15 mouse cellular contexts compared by ENCODE assay signal in the genomic region with DNA sequence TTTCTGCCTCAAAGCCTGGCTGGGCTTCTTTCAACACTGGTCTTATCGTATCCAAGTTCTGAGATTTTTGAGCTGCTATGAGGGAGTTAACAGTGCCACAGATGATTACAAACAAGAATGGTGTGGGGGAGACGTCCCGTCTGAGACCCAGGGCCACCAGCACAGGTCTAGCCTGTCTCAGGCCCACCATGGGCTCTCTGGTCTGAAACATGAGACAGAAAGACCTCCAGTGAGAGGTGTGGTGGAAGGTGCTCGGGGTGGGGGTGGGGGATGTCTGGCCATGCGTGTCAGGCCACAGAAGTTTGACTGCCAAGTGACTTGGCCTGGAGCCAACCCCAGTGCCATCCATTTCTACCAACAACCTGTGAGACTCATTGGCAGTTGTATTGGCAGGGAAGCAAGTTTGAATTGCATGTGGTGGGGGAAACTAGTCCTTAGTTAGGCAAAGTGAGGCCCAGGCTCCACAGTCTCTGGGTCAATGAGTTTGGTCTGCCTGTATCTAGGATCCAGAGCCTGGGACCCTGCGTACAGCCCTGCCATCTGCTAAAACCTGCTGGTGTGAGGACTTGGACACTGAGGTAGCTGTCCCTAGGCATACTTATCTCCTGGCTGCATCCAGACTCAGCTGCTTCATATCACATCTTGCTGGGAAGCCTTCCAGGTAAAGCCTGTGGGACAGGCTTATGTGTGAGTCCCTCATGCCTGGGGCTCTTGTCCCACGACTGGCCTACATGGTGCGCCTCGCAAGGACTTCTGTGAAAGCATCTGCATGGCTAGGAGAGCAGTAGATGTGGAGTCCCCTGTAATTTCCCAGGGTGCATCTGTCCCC. TPM values are rescaled to one million over a fixed set of nuclear protein-coding genes. Genes with fewer than 3 reads are reported as not detected.
DNase-seq lines count a peak whose midpoint lies in the region; ATAC-seq and TF ChIP-seq lines count a peak whose summit lies in the region.
"Had no signal": no experiment of that assay in that cellular context is flagged by ENCODE, and none has a peak within 500 bp of the region (broad histone marks: within the 10 kb centered on the region; RNA-seq: fewer than 3 reads in every experiment).

No protein-coding gene starts in this region.

- H3K4me1 ChIP-seq in forebrain, embryonic 14.5 days (ENCODE audit: control insufficient read depth, insufficient read depth, low read length), result peaks cover 5% of the 10 kb centered on the region; the same call in 1 of the 2 replicates
- H3K4me1 ChIP-seq in forebrain, embryonic 15.5 days, result peaks cover 8% of the 10 kb centered on the region; the same call in 1 of the 2 replicates
- H3K4me1 ChIP-seq in midbrain, postnatal 0 days (ENCODE audit: insufficient read depth, low read length), result no peaks in the 10 kb centered on the region
- peaks cover 15% of the 10 kb centered on the region for H3K4me1 ChIP-seq in midbrain, embryonic 10.5 days
- H3K4me1 ChIP-seq: liver, embryonic 15.5 days; neural tube, embryonic 12.5 days had no signal

- no peak overlapping the region for H3K4me3 ChIP-seq in forebrain, embryonic 14.5 days (ENCODE audit: low read depth, low read length)
- H3K4me3 ChIP-seq in forebrain, embryonic 15.5 days, result no peak overlapping the region
- no peak overlapping the region for H3K4me3 ChIP-seq in midbrain, postnatal 0 days (ENCODE audit: low read depth, low read length)
- no peak overlapping the region for H3K4me3 ChIP-seq in midbrain, embryonic 10.5 days
- H3K4me3 ChIP-seq: left cerebral cortex, adult 2 months; liver, embryonic 15.5 days; megakaryocyte, embryonic 14.5 days; neural tube, embryonic 12.5 days had no signal

- H3K27me3 ChIP-seq in forebrain, embryonic 14.5 days (replicated peaks; ENCODE audit: control insufficient read depth, insufficient read depth, low read length), result no peaks in the 10 kb centered on the region
- no peaks in the 10 kb centered on the region for H3K27me3 ChIP-seq in forebrain, embryonic 15.5 days
- no peaks in the 10 kb centered on the region for H3K27me3 ChIP-seq in midbrain, postnatal 0 days (ENCODE audit: insufficient read depth, low read length)
- no peaks in the 10 kb centered on the region for H3K27me3 ChIP-seq in midbrain, embryonic 10.5 days (ENCODE audit: low read depth, poor library complexity, severe bottlenecking)
- H3K27me3 ChIP-seq: CH12.LX; liver, embryonic 15.5 days; neural tube, embryonic 12.5 days had no signal

- H3K9ac ChIP-seq in forebrain, embryonic 14.5 days (ENCODE audit: low read length), result no peak overlapping the region
- no peak overlapping the region for H3K9ac ChIP-seq in forebrain, embryonic 15.5 days (replicated peaks)
- H3K9ac ChIP-seq in midbrain, postnatal 0 days (replicated peaks; ENCODE audit: low read length, poor library complexity, severe bottlenecking), result no peak overlapping the region
- H3K9ac ChIP-seq: liver, embryonic 15.5 days; neural tube, embryonic 12.5 days had no signal

- no peak for TF ChIP-seq CTCF in midbrain, postnatal 0 days (IDR thresholded peaks at IDR 0.05)

- peaks cover 30% of the 10 kb centered on the region; the same call in 1 of the 2 replicates for H3K36me3 ChIP-seq in forebrain, embryonic 14.5 days (ENCODE audit: control insufficient read depth, insufficient read depth, low read length)
- H3K36me3 ChIP-seq in forebrain, embryonic 15.5 days, result peaks cover 5% of the 10 kb centered on the region; the same call in 1 of the 2 replicates
- H3K36me3 ChIP-seq in midbrain, postnatal 0 days (ENCODE audit: insufficient read depth, low read length), result 0 out of 2 replicates have a peak, but pooled peaks cover 9% of the 10 kb centered on the region
- peaks cover 16% of the 10 kb centered on the region for H3K36me3 ChIP-seq in midbrain, embryonic 10.5 days
- H3K36me3 ChIP-seq: liver, embryonic 15.5 days had no signal

- WGBS in forebrain, embryonic 14.5 days, result 82% methylated on average over 9 of the region's 9 CpGs
- 75% methylated on average over 9 of the region's 9 CpGs for WGBS in forebrain, embryonic 15.5 days
- WGBS in midbrain, postnatal 0 days, result 75% methylated on average over 9 of the region's 9 CpGs
- WGBS in midbrain, embryonic 10.5 days, result 90% methylated on average over 9 of the region's 9 CpGs

- intact Hi-C loops in heart, postnatal 10 days (cut with DNase I), result no loop called here
- intact Hi-C loops in left cerebral cortex, postnatal 25 days (cut with DNase I), result no loop called here

- ATAC-seq in forebrain, embryonic 14.5 days, result no peak
- ATAC-seq in forebrain, embryonic 15.5 days (replicated peaks), result no peak
- no peak for ATAC-seq in midbrain, postnatal 0 days (ENCODE audit: low FRiP score)
- ATAC-seq: inflammation-experienced regulatory T-cells, adult 6 months had no signal

- no peak overlapping the region for H3K4me2 ChIP-seq in forebrain, embryonic 14.5 days (ENCODE audit: low read length)
- H3K4me2 ChIP-seq in forebrain, embryonic 15.5 days (replicated peaks), result no peak overlapping the region
- H3K4me2 ChIP-seq in midbrain, postnatal 0 days (ENCODE audit: low read depth, low read length, poor library complexity, severe bottlenecking), result no peak overlapping the region
- H3K4me2 ChIP-seq: liver, embryonic 15.5 days; neural tube, embryonic 12.5 days had no signal

- no peak overlapping the region for H3K27ac ChIP-seq in forebrain, embryonic 14.5 days (ENCODE audit: low read depth, low read length)
- H3K27ac ChIP-seq in forebrain, embryonic 15.5 days (replicated peaks), result no peak overlapping the region
- H3K27ac ChIP-seq in midbrain, postnatal 0 days (ENCODE audit: low read depth, low read length), result no peak overlapping the region
- no peak overlapping the region for H3K27ac ChIP-seq in midbrain, embryonic 10.5 days (replicated peaks)
- H3K27ac ChIP-seq: left cerebral cortex, adult 2 months; liver, embryonic 15.5 days; neural tube, embryonic 12.5 days had no signal

- peak; percentile 53 for DNase-seq in forebrain, embryonic 14.5 days (ENCODE audit: low spot score)
- DNase-seq in midbrain, postnatal 0 days (ENCODE audit: low spot score), result peak; percentile 57
- no peak for DNase-seq in midbrain, embryonic 10.5 days (ENCODE audit: low spot score)
- DNase-seq in heart, postnatal 10 days, result peak; percentile 55 to 73
- DNase-seq in kidney, postnatal 25 days, result peak; percentile 80 to 87
- DNase-seq in left cerebral cortex, postnatal 25 days (ENCODE audit: low spot score in 2 of 2), result no peak
- DNase-seq in testis, postnatal 10 days (ENCODE audit: low spot score), result no peak
- DNase-seq: gastrocnemius, postnatal 10 days had no signal

- H3K9me3 ChIP-seq in forebrain, embryonic 14.5 days (replicated peaks; ENCODE audit: control insufficient read depth, low read length), result no peaks in the 10 kb centered on the region
- H3K9me3 ChIP-seq in forebrain, embryonic 15.5 days, result no peaks in the 10 kb centered on the region
- no peaks in the 10 kb centered on the region for H3K9me3 ChIP-seq in midbrain, postnatal 0 days (ENCODE audit: low read length)
- H3K9me3 ChIP-seq in midbrain, embryonic 10.5 days (replicated peaks), result no peaks in the 10 kb centered on the region
- H3K9me3 ChIP-seq: liver, embryonic 15.5 days; neural tube, embryonic 12.5 days had no signal

RNA-seq across cellular contexts. Expression of a gene that starts 56.6 kb away (rescaled TPM):
- 36.9 and 53.2 TPM in 2 replicates for polyA plus RNA-seq in forebrain, embryonic 14.5 days (2014; fragmentation: Nextera tagmentation; extraction: Ambion mirVana)
- 73.0 and 84.7 TPM in 2 replicates for polyA plus RNA-seq in forebrain, embryonic 15.5 days (2015; fragmentation: Nextera tagmentation; extraction: Ambion mirVana)
- total RNA-seq in midbrain, postnatal 0 days (2014; rRNA removed), result 90.5 and 101 TPM in 2 replicates
- polyA plus RNA-seq in midbrain, postnatal 0 days (2015; fragmentation: Nextera tagmentation; extraction: Ambion mirVana), result 77.2 and 79.9 TPM in 2 replicates
- 25.8 and 31.2 TPM in 2 replicates for polyA plus RNA-seq in midbrain, embryonic 10.5 days (2016; fragmentation: Nextera tagmentation; extraction: Ambion mirVana)
- total RNA-seq in heart, postnatal 10 days (2021), result 100 to 1,000 TPM; 133 to 167 TPM
- 100 to 1,000 TPM; 116 to 117 TPM for total RNA-seq in left cerebral cortex, postnatal 25 days (2021)

Comparison
In these comparisons a context has a peak if more than half of its experiments do, and no peak if none do; other contexts are left out.
1. DNase-seq: peak in forebrain, embryonic 14.5 days (single experiment), midbrain, postnatal 0 days (single experiment), heart, postnatal 10 days (2 of 2) and kidney, postnatal 25 days (2 of 2); none in midbrain, embryonic 10.5 days (single experiment), left cerebral cortex, postnatal 25 days (0 of 2) and testis, postnatal 10 days (single experiment).